Mouse (Mus musculus): ENCODE measurements around the gene Pla2g2c.

The Pla2g2c gene

DNA sequence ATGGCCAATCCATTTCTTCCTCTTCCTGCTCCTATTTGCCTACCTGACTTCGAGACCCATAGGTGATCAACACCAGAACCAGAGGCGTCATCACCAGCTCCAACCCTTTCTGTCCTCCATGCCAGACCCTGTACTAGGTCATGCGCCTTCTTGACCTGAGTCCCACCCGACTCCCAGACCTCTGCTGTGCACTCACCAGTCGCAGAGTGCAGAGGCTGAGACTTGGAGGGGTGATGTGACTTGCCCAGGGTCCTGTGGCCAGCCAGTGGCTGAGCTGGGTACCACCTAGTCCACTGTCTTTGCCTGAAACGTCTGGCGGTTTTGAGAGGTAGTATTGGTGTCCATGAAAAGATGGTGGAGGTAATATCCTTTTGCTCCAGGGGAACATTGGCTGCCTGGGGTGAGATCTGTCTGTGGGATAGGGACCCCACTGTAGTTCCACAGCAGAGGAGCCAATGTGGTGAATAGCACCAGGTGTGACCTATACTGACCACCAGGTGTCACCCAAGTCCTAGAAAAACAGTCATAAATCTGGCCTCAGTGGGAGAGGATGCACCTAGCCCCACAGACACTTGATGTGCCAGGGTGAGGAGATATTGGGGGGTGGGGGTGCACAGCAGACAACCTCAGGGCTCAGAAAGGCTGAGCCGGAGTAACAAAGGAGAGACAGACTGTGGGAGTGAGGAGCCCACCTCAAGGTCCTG, 23.9 kb downstream of the Pla2g2c start:
- DNase-seq (ENCODE audit: low read depth) = peak; percentile 38

DNA sequence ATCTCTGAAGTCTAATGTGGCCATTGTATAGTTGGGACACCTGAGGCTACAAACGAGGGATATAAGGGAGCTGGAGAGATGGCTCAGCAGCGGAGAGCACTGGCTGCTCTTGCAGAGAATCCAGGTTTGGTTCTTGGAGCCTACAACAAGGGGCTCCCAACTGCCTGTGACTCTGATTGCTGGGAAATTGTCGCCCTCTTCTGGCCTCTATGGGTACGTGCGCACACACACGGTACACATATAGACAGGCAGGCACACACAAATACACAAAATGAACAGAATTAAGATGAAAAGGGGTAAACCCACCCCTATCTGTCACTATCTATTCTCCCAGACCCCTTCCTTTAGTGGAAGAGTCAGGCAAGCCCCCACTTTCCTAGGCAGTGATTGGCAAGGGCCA, 28.0 kb downstream of the Pla2g2c start:
- peak; percentile 3 for DNase-seq (ENCODE audit: low read depth)

DNA sequence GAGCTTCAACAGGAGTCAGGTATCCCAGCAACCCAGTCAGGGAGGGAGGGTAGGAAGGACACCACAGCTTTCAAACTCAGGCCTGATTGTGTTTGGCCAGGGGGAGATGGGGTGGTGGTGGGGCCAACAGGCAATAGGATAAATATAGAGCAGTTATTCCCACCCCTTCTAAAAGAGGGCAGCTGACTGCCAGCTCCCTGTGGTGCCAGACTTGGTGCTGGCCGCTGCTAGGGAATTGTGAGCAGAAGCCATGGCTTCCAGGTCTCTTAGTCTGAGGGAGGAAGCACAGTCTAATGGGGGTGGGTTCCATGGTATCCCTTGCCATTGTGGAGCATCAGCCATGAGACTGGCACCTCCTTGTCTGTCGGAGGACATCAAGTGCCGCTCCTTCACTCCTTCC, 29.0 kb downstream of the Pla2g2c start:
- no peak for DNase-seq (ENCODE audit: low read depth)

DNA sequence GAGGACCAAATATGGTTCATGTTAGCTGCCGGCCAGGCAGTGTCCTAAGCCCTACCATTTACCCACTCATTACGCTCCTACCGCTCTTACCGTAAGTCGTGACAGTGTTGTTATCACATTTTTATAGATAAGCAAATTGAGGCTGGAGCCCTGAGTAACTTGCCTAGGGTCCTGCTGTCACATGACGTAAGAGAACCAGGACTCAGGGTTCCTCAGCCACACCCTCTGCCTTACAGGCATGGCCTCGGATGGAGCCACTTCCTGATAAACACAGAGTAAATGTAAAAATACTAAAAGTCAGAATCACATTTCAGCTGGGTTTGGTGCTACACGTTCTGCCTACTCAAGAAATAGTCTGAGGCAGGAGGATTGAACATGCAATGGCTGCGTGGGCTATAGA, 29.8 kb downstream of the Pla2g2c start:
- DNase-seq (ENCODE audit: low read depth) = no peak

DNA sequence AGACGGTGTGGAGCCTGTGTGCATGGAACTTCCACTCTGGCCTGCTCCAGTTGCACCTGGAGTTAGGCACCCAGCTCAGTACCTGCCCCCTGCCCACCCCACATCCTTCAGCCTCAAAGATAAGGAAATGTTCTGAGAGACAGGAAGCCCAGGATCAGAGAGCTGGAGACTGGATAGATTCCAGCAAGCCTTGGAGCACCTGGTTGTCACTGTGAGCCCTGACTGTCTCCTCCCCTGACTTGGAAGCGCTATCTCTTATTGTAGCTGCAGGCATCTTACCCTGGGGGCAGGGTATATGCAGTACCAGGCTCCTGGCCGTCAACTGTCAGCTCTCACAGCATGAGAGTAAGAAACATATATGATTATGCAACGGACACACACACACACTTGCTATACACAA, 30.8 kb downstream of the Pla2g2c start:
- no peak for DNase-seq (ENCODE audit: low read depth)

DNA sequence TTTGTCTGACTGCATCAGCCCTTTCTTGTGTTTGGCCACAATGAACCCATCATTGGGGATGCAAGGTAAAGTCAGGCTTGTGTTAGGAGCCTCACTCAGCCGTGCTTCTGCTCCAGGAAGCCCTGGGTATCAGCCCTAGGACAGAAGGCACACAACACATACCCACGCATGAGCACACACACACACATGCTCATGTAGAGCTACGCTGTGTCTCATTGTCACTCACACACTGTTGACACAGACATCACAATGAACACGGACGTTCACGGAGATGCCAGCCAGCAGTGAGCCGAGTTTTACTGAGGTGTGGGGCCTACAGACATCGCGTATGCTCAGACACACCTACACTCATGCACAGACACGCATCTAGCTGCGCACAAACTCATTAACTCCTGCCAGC, 31.4 kb downstream of the Pla2g2c start:
- DNase-seq (ENCODE audit: low read depth) = no peak

DNA sequence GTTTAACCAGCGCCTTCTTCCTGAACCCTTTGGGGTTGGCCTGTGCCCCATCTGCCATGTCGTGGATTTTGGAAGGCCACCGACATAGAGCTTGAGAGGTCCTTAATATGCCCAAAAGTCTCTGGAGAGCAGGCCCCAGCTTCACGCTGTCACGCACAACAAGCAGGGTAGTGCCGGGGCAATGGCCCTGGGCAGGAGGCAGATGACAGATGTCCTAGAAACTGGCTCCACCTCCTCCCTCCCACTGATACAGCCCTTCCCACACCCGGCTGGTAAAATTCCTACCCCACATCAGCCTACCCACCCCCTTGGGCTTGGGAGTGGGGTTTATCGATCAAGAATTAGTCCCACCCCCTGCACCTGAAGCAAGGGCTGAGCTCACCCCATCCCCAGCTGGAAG, 32.8 kb downstream of the Pla2g2c start, which contains the start of gene Pla2g2f:
Gene Pla2g2f (minus strand): TSS at position 211 of the 400 bp plus-strand sequence.
- no peak for DNase-seq (ENCODE audit: low read depth)

DNA sequence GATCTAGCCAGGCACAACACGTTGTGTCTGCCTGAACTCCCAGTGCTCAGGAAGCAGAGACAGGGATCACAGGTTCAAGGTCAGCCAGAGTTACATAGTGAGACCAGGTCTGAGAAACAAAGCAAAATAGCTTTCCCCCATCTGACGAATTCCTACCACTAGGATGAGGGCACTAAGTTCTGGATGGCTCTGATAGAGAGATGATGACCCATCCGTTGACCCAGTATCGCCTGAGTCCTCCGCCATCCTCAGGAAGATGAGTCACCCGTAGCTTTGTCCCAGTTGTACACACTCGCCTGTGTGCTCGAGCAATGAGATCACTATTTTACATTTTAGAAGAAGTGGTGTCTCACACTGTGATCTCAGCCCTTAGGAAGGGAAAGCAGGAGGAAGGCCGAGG, 37.7 kb downstream of the Pla2g2c start:
- DNase-seq (ENCODE audit: low read depth) = no peak

DNA sequence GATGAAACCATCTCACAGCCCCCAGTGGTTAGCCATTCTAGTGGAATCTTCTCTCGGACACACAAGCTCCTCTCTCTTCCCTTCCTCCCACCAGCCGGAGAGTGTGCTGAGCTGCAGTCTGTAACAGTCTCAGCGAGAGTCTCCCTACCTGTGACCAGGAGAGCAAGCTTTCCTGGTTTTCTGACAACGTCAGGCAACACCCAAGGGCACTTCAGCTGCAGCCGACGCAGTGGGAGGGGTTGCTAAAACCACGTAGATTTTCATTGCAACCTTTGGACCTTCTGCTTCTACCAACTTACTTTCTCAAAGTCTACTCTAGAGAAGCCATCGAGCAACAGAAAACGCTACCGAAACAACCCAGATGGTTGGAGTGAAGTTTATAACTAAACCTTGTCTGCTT, 47.4 kb downstream of the Pla2g2c start:
- DNase-seq (ENCODE audit: low read depth) = no peak

DNA sequence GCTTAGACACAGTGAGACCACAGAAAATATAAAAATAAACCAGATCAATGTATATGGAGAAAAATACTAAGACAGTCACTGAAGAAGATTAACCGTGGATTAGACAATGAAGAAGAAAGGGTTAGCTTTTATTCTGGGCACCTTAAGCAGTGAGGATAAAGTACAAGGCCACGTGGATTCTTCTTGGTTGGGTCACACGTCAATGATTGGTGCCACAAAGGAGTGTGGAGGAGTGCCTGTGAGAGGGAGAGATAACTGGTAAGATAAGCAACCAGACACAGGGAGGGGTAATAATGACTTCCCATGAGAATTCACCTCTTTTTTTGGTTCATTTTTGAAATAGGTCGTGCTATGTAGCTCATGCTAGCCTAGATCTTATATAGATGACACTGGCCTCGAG, 47.8 kb downstream of the Pla2g2c start:
- DNase-seq (ENCODE audit: low read depth) = no peak

DNA sequence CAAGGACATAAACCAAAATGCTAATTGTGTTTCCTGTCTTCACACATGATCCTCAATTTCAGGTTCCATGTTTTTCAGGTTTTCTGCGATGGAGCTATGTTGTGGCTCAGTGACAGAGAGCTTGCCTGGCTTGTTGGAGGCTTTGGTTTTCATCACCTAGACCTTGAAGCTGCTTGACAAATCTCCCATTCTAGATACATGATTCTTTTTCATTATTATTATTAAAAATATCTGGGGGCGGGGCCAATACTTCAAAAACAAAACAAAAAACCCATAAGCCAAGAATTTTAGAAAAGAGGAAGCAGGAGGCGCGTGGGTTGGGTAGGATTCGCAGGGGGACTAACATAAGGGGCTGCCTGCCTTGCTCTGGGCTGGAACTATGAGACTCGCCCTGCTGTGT, 50.8 kb downstream of the Pla2g2c start, which contains the start of gene Pla2g2d:
Gene Pla2g2d (plus strand): TSS at position 301 of the 400 bp plus-strand sequence.
- DNase-seq (ENCODE audit: low read depth) = no peak

DNA sequence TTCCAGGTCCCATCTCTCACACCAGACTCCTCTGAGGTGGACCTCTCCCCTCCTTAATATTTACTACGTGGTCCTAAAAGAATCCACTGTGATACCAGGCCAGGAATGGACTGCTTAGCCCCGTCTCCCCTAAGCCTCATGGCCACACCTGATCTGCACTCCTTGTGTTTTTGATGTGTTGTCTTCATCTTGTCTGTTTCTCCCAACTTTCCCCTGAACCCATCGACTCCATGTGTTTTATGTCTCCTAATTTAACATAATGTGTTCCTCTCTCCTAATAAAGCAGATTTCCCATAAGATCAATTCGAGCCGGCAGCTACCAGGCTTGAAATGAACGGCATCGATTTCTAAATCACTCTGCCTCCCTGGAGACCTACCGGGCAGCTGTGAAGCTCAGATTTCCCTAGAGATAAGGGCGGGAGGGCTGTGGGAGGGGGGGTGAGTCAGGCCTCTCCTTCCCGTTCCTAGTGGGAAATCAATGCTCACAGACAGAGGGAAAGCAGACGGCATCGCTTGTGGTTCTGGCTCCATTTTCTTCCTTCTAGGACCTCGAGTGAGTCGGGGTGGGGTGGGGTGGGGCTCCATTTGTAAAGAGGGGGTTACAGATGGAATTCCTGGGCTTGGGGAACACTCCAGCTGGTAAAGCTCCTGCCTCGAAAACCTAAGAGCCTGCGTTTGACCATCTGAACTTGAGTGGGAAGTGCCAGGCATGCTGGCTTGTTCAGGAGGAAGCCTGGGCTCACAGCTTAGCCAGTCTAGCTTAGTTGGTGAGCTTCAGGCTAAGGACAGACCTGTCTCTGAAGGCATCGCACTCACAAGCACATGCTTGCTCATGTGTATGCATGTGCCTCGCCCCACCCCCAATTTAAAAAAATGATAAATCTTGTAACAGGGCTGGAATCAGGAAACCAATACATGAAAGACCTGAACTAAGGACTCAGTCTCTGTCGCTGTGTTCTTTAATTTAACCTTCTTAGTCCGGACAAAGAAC, 53.1 kb downstream of the Pla2g2c start:
- DNase-seq (ENCODE audit: low read depth) = no peak

DNA sequence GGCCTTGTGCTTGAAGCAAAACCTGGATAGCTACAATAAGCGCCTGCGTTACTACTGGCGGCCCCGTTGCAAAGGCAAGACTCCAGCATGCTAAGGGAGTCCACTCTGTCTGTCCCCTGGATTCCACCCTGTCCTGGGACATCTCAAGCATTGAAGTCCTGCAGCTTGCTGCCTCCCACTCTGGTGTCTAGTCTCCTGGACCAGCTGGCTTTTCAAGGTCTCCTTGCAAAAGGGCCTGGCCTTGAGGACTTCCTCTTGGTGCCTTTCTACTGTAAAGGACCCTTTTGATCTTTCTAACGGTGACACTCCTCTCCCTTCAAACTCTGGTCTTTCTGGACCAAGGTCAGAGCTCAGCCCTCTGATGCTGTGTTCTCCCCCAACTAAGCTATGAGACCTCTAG, 55.7 kb downstream of the Pla2g2c start:
- no peak for DNase-seq (ENCODE audit: low read depth)

DNA sequence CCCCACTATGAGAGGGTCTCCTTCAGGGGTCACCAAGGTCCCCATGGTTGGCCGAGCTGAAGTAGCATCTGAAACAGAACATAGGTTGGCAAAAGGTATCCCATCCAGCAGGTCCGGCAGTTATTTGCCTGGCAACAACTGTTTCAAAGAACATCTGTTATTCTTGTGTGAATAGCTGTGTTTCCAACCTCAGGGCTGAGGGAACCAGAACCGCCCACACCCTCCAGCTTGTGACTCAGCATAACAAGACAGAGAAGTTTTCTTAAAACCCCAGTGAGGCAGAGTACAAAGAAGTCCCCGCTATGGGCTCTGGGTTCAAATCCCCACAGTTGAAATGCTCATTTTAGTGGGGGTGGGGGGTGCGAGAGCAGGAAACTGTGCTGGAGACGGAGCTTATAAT, 57.5 kb downstream of the Pla2g2c start:
- DNase-seq (ENCODE audit: low read depth) = no peak

DNA sequence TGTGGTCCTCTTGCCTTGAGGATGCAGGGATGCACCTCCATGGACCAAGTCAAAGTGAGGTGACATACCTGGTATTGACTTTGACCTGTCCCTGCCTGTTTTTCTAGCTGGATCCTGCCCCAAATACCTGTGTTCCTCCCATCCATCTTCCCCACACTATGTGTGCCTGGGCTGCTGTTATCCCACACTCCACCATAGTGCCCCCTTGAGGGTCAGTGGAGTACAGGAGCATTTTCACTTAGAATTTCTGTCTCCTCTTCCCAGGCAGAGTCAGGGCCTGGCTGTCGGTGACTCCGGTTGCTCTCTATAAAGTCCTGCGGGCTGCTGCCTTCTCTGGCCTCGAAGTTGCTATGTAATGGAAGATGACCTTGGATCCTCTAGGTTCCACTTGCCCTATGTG, 61.1 kb downstream of the Pla2g2c start:
- DNase-seq (ENCODE audit: low read depth) = no peak

DNA sequence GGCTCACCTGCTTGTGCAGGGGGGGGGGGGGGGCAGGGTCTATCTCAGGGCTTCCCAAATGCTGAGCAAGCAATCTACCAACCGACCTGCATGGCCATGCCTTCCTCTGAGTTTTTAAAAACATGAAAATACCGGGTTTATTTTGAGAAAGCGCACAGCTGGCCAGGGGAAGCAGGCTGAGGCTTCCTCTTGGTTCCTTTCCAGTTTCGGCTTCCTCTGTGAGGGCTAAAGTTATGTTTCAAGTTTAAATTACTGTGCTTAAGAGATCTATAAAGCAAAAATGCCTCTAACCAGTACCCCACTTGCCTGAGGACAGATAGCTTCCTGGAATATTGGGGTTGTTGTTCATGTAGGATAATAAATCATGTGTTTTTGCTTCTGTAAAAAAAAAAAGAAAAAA, 61.5 kb downstream of the Pla2g2c start:
- no peak for DNase-seq (ENCODE audit: low read depth)

DNA sequence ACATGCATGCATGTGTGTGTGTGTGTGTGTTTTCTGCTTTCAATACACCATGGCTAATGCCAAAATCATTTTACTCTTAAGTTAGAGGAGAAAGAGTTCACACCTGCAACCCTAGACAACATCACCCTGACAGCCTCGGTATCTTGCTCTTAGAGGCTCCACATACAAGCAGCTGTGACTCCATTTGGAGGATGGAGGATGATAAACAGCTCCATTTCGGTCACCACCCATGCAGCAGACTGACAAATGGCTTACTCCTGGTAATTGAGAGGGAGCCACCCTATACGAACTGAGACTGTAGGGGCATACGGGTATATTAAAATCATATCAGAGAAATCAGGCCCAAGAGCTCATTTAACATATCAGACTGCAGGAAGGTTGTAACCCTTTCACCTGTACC, 63.8 kb downstream of the Pla2g2c start:
- DNase-seq (ENCODE audit: low read depth) = no peak

DNA sequence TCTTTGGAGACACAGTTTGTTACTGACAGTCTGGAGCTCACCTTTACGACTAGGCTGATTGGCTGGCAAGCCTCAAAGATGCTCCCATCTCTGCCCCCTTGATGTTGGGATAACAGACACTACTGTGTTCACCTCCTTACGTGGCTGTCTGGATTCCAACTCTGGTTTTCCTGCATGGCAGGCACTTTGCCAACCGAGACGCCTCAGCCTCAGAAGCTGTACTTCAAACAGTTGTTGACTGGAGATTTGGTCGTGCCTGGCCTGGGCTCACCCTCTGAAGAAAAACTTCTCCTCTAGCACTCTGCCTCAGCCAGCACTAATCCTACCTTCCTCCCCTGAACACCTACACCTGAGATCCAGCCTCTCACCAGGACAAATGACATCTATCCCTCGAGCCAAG, 66.9 kb downstream of the Pla2g2c start:
- DNase-seq (ENCODE audit: low read depth) = no peak

DNA sequence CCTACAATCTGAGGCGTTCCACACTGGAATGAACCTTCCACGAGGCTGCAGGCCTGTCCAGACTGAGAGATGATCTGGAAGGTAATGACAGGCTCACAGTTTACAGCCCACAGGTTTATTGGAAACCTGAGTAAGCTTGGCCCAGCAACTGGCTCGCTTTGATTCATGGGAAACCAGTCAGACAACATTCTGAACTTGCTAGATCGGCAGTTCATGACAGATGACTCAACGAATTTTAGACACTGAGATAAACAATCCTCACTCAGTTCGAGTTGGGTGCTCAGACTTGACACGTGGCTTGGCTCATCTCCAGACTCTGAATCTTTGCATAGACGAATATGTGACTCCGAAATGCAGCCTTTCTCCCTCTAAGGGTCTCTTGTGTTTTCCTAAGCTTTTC, 68.0 kb downstream of the Pla2g2c start:
- no peak for DNase-seq (ENCODE audit: low read depth)

DNA sequence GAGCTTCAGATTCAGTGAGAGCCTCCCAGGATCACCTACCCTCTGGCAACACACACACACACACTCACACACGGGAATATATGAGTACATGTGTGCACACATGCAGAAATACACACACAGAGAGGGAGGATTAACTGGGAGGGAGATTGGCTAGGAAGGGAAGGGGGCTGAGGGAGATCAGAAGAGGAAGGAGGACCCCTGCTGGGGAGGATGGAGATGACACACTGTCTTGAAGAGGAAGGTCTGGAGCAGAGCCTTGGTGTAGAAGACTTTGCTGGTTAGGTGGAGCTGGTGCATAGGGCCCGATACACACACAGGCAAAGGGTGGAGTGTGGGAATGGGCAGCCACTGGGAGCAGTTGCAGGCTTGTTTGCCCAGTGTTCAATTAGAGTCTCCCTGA, 68.7 kb downstream of the Pla2g2c start:
- DNase-seq (ENCODE audit: low read depth) = peak; percentile 3

DNA sequence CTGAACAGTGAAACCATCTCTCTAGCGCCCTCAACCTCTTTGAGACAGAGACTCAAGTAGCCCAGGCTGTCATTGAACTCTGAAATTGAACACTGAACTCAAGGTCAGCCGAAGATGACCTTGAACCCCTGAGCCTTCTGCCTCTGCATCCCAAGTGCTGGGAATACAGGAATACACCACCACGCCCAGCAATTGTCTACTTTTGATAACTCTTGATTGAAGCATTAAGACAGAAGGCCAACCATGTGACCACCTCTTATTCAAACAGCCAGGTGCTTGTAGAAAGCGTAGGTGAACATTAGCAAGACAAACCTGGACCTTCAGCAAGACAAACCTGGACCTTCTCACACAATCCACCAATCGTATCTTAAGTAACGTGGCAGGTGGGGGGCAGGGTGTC, 69.8 kb downstream of the Pla2g2c start:
- DNase-seq (ENCODE audit: low read depth) = no peak

Measured in induced T-regulatory cell, adult 2 months (primary cell).